Mouse (Mus musculus) forebrain, embryonic 13.5 days (tissue): ENCODE data around the gene Psmb2. TPM values are rescaled to one million over a fixed set of nuclear protein-coding genes. Genes with fewer than 3 reads are reported as not detected.

ENCODE experiments used
- ATAC-seq: fragments of 200-750 bp; cut with Nextera tagmentation; 2 replicates; pipeline ENCODE4 v1.8.0; 2017
- H3K27ac ChIP-seq: fragments of 300-500 bp; sonication (generic); 2 replicates; pipeline ENCODE4 v1.5.1; 2015; ENCODE audit warnings: inconsistent platforms, mild to moderate bottlenecking, moderate library complexity
- H3K27me3 ChIP-seq: fragments of 300-500 bp; sonication (generic); 2 replicates; pipeline ENCODE4 v1.6.1; 2015; ENCODE audit warnings: mild to moderate bottlenecking, inconsistent platforms
- H3K36me3 ChIP-seq: fragments of 300-500 bp; sonication (generic); 2 replicates; pipeline ENCODE4 v1.6.1; 2015; ENCODE audit warnings: mild to moderate bottlenecking, inconsistent platforms; ENCODE audit not compliant: poor library complexity, severe bottlenecking
- H3K4me1 ChIP-seq: fragments of 300-500 bp; sonication (generic); 2 replicates; pipeline ENCODE4 v1.6.1; 2015; ENCODE audit warnings: inconsistent platforms
- H3K4me2 ChIP-seq: fragments of 300-500 bp; sonication (generic); 2 replicates; pipeline ENCODE4 v1.6.1; 2015; ENCODE audit warnings: inconsistent platforms, mild to moderate bottlenecking, moderate library complexity
- H3K4me3 ChIP-seq: fragments of 300-500 bp; sonication (generic); 2 replicates; pipeline ENCODE4 v1.5.1; 2015; ENCODE audit warnings: mild to moderate bottlenecking, inconsistent platforms
- H3K9ac ChIP-seq: fragments of 300-500 bp; sonication (generic); 2 replicates; pipeline ENCODE4 v1.6.1; 2015; ENCODE audit warnings: mild to moderate bottlenecking, inconsistent platforms
- H3K9me3 ChIP-seq: fragments of 300-500 bp; sonication (generic); replicated peaks from 2 replicates; pipeline ENCODE4 v1.6.1; 2016; ENCODE audit warnings: inconsistent platforms
- WGBS: fragments of 180-500 bp; shearing (Covaris S2); methylation state at CpG from one replicate; pipeline ENCODE4 v1.1.7; 2015; 5-methylcytosine and 5-hydroxymethylcytosine counted together
- polyA plus RNA-seq: library from polyadenylated mRNA; unstranded; fragments of >200 nt; fragmentation: Nextera tagmentation; extraction: Ambion mirVana; gene quantifications from 2 replicates; pipeline ENCODE4 v1.2.1, GENCODE M21; 2015

Gene Psmb2
- polyA plus RNA-seq, 1 experiment from 2014 or later, result 526 TPM

DNA sequence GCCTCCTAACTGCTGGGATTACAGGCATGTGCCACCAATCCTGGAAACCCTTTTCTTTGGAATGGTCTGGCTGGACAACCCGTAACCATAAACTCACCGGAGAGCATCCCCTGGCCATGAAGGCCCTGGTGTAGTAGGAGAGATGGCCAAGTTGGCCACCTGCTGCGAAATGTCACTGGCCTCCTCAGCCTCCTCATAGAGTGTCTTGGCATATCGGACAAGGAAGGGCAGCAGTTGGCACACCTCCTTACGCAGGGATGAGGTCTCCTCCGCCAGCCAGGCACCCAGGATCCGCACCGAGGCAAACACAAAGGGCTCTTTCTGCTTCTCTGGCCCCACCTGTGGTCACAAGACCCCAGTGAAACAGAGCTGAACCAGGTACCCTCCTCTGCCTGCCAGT lies 71.0 kb downstream of the Psmb2 start:
- no peak overlapping the region for H3K4me3 ChIP-seq
- ATAC-seq, result no peak
- H3K27ac ChIP-seq, result no peak overlapping the region
- H3K9me3 ChIP-seq, result no peaks in the 10 kb centered on the region
- 0 out of 2 replicates have a peak overlapping the region, but pooled peaks have one; percentile 23 for H3K9ac ChIP-seq
- peaks cover 15% of the 10 kb centered on the region for H3K27me3 ChIP-seq
- peaks cover 67% of the 10 kb centered on the region for H3K4me1 ChIP-seq
- H3K4me2 ChIP-seq, result no peak overlapping the region
- 90% methylated on average over 8 of the region's 8 CpGs for WGBS
- H3K36me3 ChIP-seq, result peaks cover 67% of the 10 kb centered on the region

DNA sequence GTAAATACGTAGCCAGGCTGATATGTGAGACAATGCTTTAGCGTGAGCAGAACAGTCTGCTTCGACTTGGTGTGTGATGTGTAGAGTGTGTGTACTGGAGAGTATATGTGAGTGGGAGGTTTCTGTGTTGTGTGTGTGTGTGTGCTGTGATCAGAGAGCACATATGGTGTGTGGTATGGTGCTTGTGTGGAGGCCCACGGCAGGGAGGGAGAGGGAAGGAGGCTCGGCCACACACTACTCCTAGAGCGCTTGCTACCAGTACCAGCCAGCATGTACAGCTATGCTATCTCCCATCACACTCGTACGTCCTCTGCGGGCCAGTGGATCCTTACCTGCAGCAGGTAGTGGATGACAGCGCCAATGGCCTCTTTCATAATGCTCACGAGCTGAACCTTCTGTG lies 72.1 kb downstream of the Psmb2 start:
- peak overlapping the region; percentile 30; the same call in 1 of the 2 replicates for H3K9ac ChIP-seq
- WGBS, result 86% methylated on average over 11 of the region's 11 CpGs
- no peaks in the 10 kb centered on the region for H3K9me3 ChIP-seq
- H3K36me3 ChIP-seq, result peaks cover 55% of the 10 kb centered on the region
- peak overlapping the region; percentile 37; the same call in 1 of the 2 replicates for H3K27ac ChIP-seq
- H3K4me2 ChIP-seq, result peak overlapping the region; percentile 36
- H3K27me3 ChIP-seq, result peaks cover 4% of the 10 kb centered on the region; the same call in 1 of the 2 replicates
- 0 out of 2 replicates have a peak overlapping the region, but pooled peaks have one; percentile 3 for H3K4me3 ChIP-seq
- no peak for ATAC-seq
- peaks cover 67% of the 10 kb centered on the region for H3K4me1 ChIP-seq

DNA sequence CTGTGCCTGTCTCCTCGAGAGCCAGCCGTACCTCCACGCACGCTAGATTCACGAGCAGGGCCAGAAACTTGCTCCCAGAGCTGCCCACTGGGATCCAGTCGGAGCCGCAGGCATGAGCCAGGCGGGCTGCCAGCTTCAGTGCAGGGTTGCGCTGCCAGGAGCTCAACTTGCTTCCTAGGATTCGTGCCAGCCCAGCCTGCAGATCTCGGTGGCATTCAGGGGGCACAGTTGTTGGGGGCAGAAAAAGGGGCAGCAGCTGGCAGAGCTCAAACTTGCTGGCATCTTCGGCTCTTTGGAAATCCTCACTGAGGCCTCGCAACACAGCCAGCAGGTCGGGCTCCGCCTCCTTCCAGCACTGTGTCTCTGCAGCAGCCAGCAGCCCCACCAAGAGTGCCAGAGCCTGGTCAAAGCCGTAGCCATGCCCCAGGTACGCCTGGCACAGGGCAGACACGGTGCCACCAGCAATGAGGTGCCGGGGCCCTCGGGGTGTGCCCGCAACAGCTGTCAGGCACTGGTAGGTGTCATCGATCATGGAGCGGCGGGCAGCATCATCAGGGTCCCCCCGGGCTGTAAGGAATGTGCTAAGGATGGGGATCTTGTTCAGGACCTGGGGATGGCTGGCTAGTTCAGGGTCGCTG lies 72.7 kb downstream of the Psmb2 start:
- WGBS, result 69% methylated on average over 25 of the region's 26 CpGs
- Histone ChIP-seq H3K4me1 (peaks cover 71% of the 10 kb centered on the region), H3K27me3 (no peaks in the 10 kb centered on the region), H3K4me3 (peak overlapping the region; percentile 3; the same call in 1 of the 2 replicates), H3K9me3 (no peaks in the 10 kb centered on the region), H3K36me3 (peaks cover 49% of the 10 kb centered on the region), H3K27ac (peak overlapping the region; percentile 37), H3K9ac (peak overlapping the region; percentile 30; the same call in 1 of the 2 replicates), H3K4me2 (peak overlapping the region; percentile 36)
- no peak for ATAC-seq

DNA sequence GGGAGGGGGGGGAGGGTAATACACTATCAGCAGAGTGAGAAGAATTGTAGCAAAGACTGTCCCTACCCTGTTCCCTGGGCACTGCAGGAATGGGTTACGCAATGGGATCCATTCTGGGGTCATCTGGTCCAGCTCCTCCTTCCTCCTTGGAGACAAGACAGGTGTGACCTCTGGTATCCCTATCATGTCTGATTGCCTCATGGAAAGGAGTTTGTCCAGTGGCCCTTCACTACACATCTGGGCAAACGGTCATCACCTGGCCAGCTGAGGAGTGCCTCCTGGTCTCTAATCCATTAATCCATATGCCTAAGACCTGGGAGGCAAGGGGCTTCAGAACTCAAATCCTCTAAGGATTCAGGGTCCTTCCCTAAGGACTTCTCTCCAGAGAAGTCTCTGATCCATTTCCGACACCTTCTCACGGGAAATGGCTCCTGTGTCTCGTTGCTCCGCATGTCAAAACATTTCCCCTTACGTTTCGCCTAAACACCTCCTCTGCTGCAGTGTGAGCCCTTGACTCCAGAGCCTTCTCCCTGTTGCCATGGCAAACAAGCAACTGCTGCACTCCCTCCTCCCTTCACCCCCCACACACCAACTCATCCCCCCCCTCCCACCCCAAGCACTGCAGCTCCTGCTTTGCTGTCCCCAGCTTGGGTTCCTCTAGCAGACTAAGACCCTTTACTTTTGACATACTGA lies 73.6 kb downstream of the Psmb2 start:
- peak overlapping the region; percentile 98 for H3K4me2 ChIP-seq
- H3K4me1 ChIP-seq, result peaks cover 69% of the 10 kb centered on the region
- ATAC-seq, result no peak
- peak overlapping the region; percentile 90; the same call in 1 of the 2 replicates for H3K9ac ChIP-seq
- H3K27me3 ChIP-seq, result no peaks in the 10 kb centered on the region
- peak overlapping the region; percentile 86 for H3K4me3 ChIP-seq
- no peak overlapping the region for H3K27ac ChIP-seq
- H3K9me3 ChIP-seq, result no peaks in the 10 kb centered on the region
- H3K36me3 ChIP-seq, result peaks cover 41% of the 10 kb centered on the region
- 67% methylated on average over 8 of the region's 8 CpGs for WGBS

DNA sequence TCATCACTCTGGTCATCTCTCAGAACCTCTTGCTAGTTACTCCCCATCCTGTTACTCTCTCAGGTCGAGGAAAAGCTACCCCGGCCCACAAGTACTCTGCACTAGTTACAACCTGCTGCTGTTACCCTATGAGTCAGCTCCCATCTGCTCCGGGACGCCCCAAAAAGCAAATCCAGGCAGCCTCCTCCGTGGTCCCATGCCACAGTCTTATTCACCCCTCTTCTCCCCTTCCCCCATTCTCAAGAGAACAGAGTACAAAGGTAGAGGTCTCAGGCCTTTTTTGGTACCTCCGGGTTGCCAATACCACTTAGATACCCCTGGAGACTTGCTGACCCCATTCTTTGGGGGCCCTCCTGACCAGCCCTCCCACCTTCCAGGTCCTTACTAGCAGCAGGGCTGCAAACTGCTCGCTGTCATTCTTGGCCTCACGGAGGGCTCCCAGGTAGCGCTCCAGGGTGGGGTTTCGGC lies 74.2 kb downstream of the Psmb2 start:
- ATAC-seq, result no peak
- WGBS, result 41% methylated on average over 10 of the region's 10 CpGs
- peaks cover 35% of the 10 kb centered on the region for H3K36me3 ChIP-seq

DNA sequence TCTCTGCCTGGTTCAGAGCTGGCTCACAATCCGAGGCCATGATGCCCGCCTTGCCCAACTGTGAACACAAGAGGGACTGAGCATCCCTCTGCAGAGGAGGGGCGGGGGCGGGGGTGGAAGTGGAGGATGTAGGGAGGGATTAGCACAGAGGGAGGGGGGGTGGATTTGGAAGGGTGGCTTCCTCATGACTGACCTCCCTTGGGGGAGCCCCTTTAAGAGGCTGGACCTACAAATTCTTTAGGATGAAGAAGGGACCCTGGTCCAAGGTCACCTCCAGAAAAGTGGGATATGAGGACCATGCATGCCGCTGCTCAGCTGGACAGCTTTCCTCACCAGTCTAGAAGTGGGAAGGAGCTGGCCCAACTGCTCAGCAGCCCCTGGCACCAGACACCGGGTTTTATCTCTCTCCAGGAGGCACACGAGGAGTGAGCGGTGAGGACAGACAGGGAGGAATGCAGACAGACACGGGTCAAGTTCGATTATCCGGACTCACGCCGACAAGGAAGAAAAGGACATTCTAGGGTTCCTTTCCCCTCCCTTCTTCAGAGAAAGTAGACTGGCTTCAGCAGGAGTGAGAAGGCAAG lies 74.7 kb downstream of the Psmb2 start:
- 2% methylated on average over 12 of the region's 13 CpGs for WGBS
- peak overlapping the region; percentile 86 for H3K4me3 ChIP-seq

More for the DNA sequence above, 74.2 kb downstream of the Psmb2 start:
- Histone ChIP-seq H3K9me3 (no peaks in the 10 kb centered on the region), H3K4me1 (peaks cover 70% of the 10 kb centered on the region), H3K9ac (peak overlapping the region; percentile 90), H3K4me3 (peak overlapping the region; percentile 86), H3K27ac (no peak overlapping the region), H3K27me3 (no peaks in the 10 kb centered on the region), H3K4me2 (peak overlapping the region; percentile 98)

DNA sequence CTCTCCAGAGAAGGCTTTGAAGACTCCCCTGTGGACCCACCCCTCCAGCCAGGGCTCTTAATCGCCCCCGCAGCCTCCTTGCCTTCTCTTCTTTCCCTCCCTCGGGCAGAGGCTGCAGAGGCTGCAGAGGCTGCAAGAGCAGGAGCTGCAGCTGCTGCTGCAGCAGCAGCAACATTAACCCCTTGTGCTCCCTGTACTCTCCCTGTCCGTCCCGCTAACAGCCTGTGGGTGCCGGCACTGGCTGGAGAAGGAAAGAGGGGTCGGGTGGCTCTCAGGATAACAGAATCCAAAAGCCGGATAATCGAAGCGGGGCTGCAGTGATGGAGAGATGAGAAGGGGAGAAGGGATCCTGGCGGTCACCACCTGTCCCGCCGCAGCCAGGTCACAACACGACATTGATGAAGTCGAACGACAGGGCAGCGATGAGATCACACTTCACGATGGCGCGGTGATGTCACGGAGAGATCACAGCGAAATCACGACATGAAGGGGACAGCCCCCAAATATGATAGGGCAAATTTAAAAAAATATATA lies 75.2 kb downstream of the Psmb2 start:
- ATAC-seq, result no peak
- Histone ChIP-seq H3K27me3 (no peaks in the 10 kb centered on the region), H3K9me3 (no peaks in the 10 kb centered on the region)

More for the DNA sequence above, 74.7 kb downstream of the Psmb2 start:
- H3K4me2 ChIP-seq, result peak overlapping the region; percentile 98
- peaks cover 71% of the 10 kb centered on the region for H3K4me1 ChIP-seq
- peak overlapping the region; percentile 94 for H3K27ac ChIP-seq
- H3K9me3 ChIP-seq, result no peaks in the 10 kb centered on the region
- H3K9ac ChIP-seq, result peak overlapping the region; percentile 90
- no peak for ATAC-seq
- no peaks in the 10 kb centered on the region for H3K27me3 ChIP-seq
- peaks cover 30% of the 10 kb centered on the region for H3K36me3 ChIP-seq

DNA sequence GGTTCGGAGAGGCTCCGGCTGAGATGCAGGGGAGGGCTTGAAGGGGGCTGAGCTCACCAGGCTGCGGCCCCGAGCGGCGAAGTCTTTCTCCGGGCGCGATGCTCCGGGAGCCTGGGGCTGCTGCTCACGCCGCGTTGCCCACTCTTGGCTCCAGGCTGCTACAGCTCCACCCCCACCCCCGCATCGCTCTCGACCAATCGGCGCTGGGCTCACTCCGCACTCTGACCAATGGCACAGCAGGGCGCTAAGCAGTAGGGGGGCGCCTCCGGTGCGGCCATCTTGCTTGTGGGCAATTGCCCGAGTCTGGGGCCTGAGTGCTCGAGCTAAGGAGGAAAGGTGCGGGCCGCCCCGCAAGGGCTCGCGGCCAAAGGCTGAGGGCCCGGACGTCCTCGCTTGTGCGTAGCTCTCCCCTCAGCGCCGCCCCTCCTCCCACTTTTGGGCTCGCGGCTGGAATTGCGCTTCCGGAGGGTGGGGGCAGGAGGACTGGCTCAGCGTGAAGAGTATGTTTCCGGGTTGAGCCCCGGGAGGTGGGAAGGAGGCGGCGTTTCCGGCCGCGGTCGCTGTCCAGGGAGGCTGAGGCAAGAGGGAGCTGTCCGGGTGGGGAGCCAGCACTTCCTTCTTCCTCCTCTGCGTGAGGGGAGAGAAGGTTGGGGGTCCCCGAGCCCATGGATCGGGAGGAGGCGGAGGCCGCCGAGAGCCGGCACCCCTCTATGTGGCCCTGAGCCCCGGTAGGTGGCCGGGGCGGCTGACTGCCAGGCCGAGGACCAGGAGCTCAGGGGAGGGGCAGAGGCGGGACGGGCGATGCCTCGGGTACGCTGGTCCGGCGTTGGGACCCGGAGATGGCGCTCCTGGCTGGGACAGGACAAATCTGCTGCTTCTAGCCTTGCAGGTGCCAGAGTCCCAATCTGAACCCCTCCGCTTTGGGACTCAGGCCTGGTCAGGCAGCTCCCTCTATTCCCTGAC lies 76.1 kb downstream of the Psmb2 start, which contains the start of the genes Ncdn and AU040320:
TSS of gene Ncdn (minus strand) at position 171 of the 963 bp plus-strand sequence.
TSS of gene AU040320 (plus strand) at position 277 of the 963 bp plus-strand sequence.
- Histone ChIP-seq H3K4me1 (peaks cover 65% of the 10 kb centered on the region), H3K9me3 (no peaks in the 10 kb centered on the region), H3K36me3 (peaks cover 27% of the 10 kb centered on the region), H3K4me3 (peak within 1 kb of the TSS; percentile 86), H3K27me3 (no peaks in the 10 kb centered on the region), H3K9ac (peak within 1 kb of the TSS; percentile 90), H3K27ac (peak within 1 kb of the TSS; percentile 94), H3K4me2 (peak within 1 kb of the TSS; percentile 98)
- peak; percentile 98 for ATAC-seq
- WGBS, result under 1% methylated on average over 66 of the region's 71 CpGs

More for the DNA sequence above, 75.2 kb downstream of the Psmb2 start:
- under 1% methylated on average over 23 of the region's 23 CpGs for WGBS
- peak overlapping the region; percentile 98 for H3K4me2 ChIP-seq
- H3K36me3 ChIP-seq, result peaks cover 27% of the 10 kb centered on the region
- peak overlapping the region; percentile 94 for H3K27ac ChIP-seq
- peak overlapping the region; percentile 90 for H3K9ac ChIP-seq
- H3K4me3 ChIP-seq, result peak overlapping the region; percentile 86
- H3K4me1 ChIP-seq, result peaks cover 71% of the 10 kb centered on the region

DNA sequence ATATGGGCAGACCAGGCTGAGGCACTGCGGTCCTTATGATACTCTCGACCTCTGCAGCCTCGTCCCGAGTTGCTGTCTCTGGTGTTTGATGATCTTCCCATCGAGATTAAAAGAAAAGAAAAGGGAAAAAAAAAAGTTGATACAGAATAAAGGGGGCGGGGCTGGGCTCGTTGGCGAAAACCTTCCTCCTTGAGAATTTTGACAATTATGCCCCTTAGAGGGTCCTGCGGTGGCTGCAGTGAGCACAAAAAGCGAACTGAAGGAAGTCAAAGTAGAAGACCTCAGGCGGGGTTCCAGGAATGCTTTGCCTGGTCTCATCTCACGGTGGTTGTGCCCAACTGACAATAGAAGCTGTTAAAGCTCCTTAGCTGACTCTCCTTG lies 76.8 kb downstream of the Psmb2 start:
- H3K27me3 ChIP-seq, result no peaks in the 10 kb centered on the region
- peak overlapping the region; percentile 86 for H3K4me3 ChIP-seq
- peak overlapping the region; percentile 90 for H3K9ac ChIP-seq
- peaks cover 23% of the 10 kb centered on the region for H3K36me3 ChIP-seq
- peak overlapping the region; percentile 98 for H3K4me2 ChIP-seq
- H3K4me1 ChIP-seq, result peaks cover 58% of the 10 kb centered on the region
- no peaks in the 10 kb centered on the region for H3K9me3 ChIP-seq
- H3K27ac ChIP-seq, result peak overlapping the region; percentile 94
- ATAC-seq, result no peak
- under 1% methylated on average over 12 of the region's 12 CpGs for WGBS

DNA sequence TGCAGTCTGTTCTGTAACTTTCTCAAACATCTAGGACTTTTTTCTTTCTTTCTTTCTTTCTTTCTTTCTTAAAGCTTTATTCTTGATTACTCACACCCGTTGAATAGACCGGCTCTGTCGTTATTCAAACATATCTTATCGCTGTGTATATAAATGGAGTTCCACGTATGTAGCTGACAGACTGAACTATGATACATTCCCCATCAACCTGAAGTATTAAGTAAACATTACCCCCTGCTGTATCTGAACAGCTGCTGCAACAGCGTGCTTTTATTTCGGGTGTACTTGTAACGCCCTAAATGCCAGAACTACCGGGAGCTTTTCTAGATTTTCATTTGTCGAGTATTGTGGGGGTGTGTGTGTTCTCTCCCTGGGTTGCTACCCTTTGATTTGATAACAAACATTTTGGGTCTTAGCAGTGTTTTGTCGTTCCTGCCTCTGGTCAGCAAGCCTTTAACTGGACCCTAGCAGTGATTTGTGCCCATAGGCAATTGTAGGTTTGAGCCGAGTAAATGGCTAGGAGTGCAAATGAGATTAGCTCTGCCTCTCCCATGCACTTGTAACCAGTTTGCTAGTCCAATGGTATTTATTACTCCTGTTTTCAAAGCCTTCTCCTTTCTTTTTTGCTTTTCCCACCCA lies 77.4 kb downstream of the Psmb2 start:
- peaks cover 24% of the 10 kb centered on the region for H3K36me3 ChIP-seq
- H3K4me3 ChIP-seq, result peak overlapping the region; percentile 86
- 45% methylated on average over 12 of the region's 12 CpGs for whole genome bisulfite sequencing
- ATAC-seq, result no peak
- no peak overlapping the region for H3K27ac ChIP-seq
- peak overlapping the region; percentile 90; the same call in 1 of the 2 replicates for H3K9ac ChIP-seq
- peak overlapping the region; percentile 98 for H3K4me2 ChIP-seq
- H3K9me3 ChIP-seq, result no peaks in the 10 kb centered on the region
- H3K27me3 ChIP-seq, result no peaks in the 10 kb centered on the region
- peaks cover 52% of the 10 kb centered on the region for H3K4me1 ChIP-seq
